Mouse (Mus musculus): Measurements from ENCODE around the gene Nxpe5. TPM values are rescaled to one million over a fixed set of nuclear protein-coding genes. Genes with fewer than 3 reads are reported as not detected.
A peak's percentile ranks its signal among the peaks of the same experiment; 100 is the strongest.

The Nxpe5 gene
- total and polyA plus RNA-seq, 3 experiments = 0.10 to 1.2 (median 0.98) TPM

GRCm38 (mm10) chr5:138256094-138256467 lies 30.4 kb downstream of the Nxpe5 start:
- H3K9ac ChIP-seq (ENCODE audit: low read depth, low read length) = peak overlapping the region; percentile 61
- no peak for TF ChIP-seq EP300 (IDR thresholded peaks at IDR 0.05; ENCODE audit: insufficient read depth, low read depth, low read length)
- no peak for TF ChIP-seq POLR2A (IDR thresholded peaks at IDR 0.05; ENCODE audit: insufficient read depth, low read depth, low read length)
- TF ChIP-seq CTCF (IDR thresholded peaks at IDR 0.05) = no peak
- no peaks in the 10 kb centered on the region for H3K79me2 ChIP-seq (replicated peaks; ENCODE audit: control insufficient read depth, insufficient read depth, low read length)
- no peaks in the 10 kb centered on the region for H3K36me3 ChIP-seq (ENCODE audit: control insufficient read depth, insufficient read depth, low read length)
- peak overlapping the region; percentile 82 for H3K27ac ChIP-seq
- H3K4me3 ChIP-seq = peak overlapping the region; percentile 65
- peaks cover 3% of the 10 kb centered on the region; the same call in 1 of the 2 replicates for H3K4me1 ChIP-seq (ENCODE audit: control insufficient read depth, insufficient read depth, low read length)
- WGBS = 16% methylated on average over 7 of the region's 7 CpGs
- DNase-seq = no peak
- no peaks in the 10 kb centered on the region for H3K27me3 ChIP-seq (ENCODE audit: control insufficient read depth, insufficient read depth, low read length)
- intact Hi-C loops (cut with DNase I) = loop anchor here (5.0 kb wide), 1 partner anchor 64 kb away; the partner anchor contains the start of gene Mblac1

DNA sequence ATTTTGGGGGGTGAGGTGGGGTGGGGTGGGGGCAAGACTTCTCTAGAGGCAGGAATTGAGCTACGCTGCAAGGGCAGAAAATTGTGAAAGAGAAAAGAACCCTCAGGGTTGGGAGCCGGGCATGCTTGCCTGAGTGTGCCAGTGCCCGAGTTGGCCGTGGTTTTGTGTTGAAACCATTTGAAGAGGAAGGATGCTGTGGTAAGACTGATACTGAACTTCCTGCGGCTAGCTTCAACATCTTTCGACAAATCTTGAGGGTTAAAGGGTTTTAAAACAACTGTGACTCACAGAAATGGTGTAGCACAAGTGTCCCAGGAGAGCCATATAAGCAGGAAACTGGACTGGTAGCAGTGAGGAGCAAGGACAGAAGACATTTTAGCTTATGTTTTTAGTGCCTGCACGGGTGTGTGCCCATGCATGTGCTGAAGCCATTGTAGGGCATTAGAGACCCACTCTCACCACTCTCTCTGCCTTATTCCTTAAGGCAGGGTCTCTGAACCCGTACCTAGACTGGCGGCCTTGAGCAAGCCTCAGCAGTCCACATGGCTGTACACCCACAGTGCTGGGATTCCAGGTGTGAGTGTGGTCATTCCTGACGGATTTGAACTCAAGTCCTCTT lies 31.4 kb downstream of the Nxpe5 start:
- no peaks in the 10 kb centered on the region for H3K36me3 ChIP-seq (ENCODE audit: control insufficient read depth, insufficient read depth, low read length)
- no peak overlapping the region for H3K9ac ChIP-seq (ENCODE audit: low read depth, low read length)
- peaks cover 3% of the 10 kb centered on the region; the same call in 1 of the 2 replicates for H3K4me1 ChIP-seq (ENCODE audit: control insufficient read depth, insufficient read depth, low read length)
- peak in 1 of 2 experiments; percentile 34 for DNase-seq
- no peak overlapping the region for H3K27ac ChIP-seq
- TF ChIP-seq EP300 (IDR thresholded peaks at IDR 0.05; ENCODE audit: insufficient read depth, low read depth, low read length) = no peak
- no peak for TF ChIP-seq POLR2A (IDR thresholded peaks at IDR 0.05; ENCODE audit: insufficient read depth, low read depth, low read length)
- TF ChIP-seq CTCF (IDR thresholded peaks at IDR 0.05) = no peak
- 83% methylated on average over 10 of the region's 10 CpGs for WGBS
- H3K4me3 ChIP-seq = no peak overlapping the region
- H3K79me2 ChIP-seq (replicated peaks; ENCODE audit: control insufficient read depth, insufficient read depth, low read length) = no peaks in the 10 kb centered on the region
- H3K27me3 ChIP-seq (ENCODE audit: control insufficient read depth, insufficient read depth, low read length) = no peaks in the 10 kb centered on the region
- intact Hi-C loops (cut with DNase I) = loop anchor here (5.0 kb wide), 1 partner anchor 65 kb away; the partner anchor contains the start of gene Mblac1

GRCm38 (mm10) chr5:138257585-138257978 lies 31.9 kb downstream of the Nxpe5 start:
- WGBS = 80% methylated on average over 4 of the region's 4 CpGs
- peaks cover 3% of the 10 kb centered on the region; the same call in 1 of the 2 replicates for H3K4me1 ChIP-seq (ENCODE audit: control insufficient read depth, insufficient read depth, low read length)
- no peak for DNase-seq
- no peak overlapping the region for H3K27ac ChIP-seq
- TF ChIP-seq EP300 (IDR thresholded peaks at IDR 0.05; ENCODE audit: insufficient read depth, low read depth, low read length) (no peak), POLR2A (IDR thresholded peaks at IDR 0.05; ENCODE audit: insufficient read depth, low read depth, low read length) (no peak), CTCF (IDR thresholded peaks at IDR 0.05) (no peak)
- H3K4me3 ChIP-seq = no peak overlapping the region
- H3K36me3 ChIP-seq (ENCODE audit: control insufficient read depth, insufficient read depth, low read length) = no peaks in the 10 kb centered on the region
- no peaks in the 10 kb centered on the region for H3K79me2 ChIP-seq (replicated peaks; ENCODE audit: control insufficient read depth, insufficient read depth, low read length)
- intact Hi-C loops (cut with DNase I) = loop anchor here (5.0 kb wide), 1 partner anchor 65 kb away; the partner anchor contains the start of gene Mblac1
- H3K9ac ChIP-seq (ENCODE audit: low read depth, low read length) = no peak overlapping the region
- H3K27me3 ChIP-seq (ENCODE audit: control insufficient read depth, insufficient read depth, low read length) = no peaks in the 10 kb centered on the region

- Histone ChIP-seq H3K4me1 (ENCODE audit: control insufficient read depth, insufficient read depth, low read length) (peaks cover 5% of the 10 kb centered on the region; the same call in 1 of the 2 replicates), H3K27me3 (ENCODE audit: control insufficient read depth, insufficient read depth, low read length) (no peaks in the 10 kb centered on the region), H3K79me2 (replicated peaks; ENCODE audit: control insufficient read depth, insufficient read depth, low read length) (no peaks in the 10 kb centered on the region), H3K27ac (no peak overlapping the region), H3K4me3 (no peak overlapping the region), H3K9ac (ENCODE audit: low read depth, low read length) (no peak overlapping the region), H3K36me3 (ENCODE audit: control insufficient read depth, insufficient read depth, low read length) (no peaks in the 10 kb centered on the region)
- intact Hi-C loops (cut with DNase I) = loop anchor here (5.0 kb wide), 1 partner anchor 66 kb away; the partner anchor contains the start of gene Mblac1
- TF ChIP-seq CTCF (IDR thresholded peaks at IDR 0.05) = no peak
- TF ChIP-seq POLR2A (IDR thresholded peaks at IDR 0.05; ENCODE audit: insufficient read depth, low read depth, low read length) = no peak
- TF ChIP-seq EP300 (IDR thresholded peaks at IDR 0.05; ENCODE audit: insufficient read depth, low read depth, low read length) = no peak
- WGBS = 88% methylated on average over 3 of the region's 3 CpGs
- DNase-seq = no peak
These were observed 32.4 kb downstream of the Nxpe5 start for GRCm38 (mm10) chr5:138258078-138258477.

GRCm38 (mm10) chr5:138258542-138258941 lies 32.8 kb downstream of the Nxpe5 start:
- no peaks in the 10 kb centered on the region for H3K27me3 ChIP-seq (ENCODE audit: control insufficient read depth, insufficient read depth, low read length)
- intact Hi-C loops (cut with DNase I) = loop anchor here (5.0 kb wide), 1 partner anchor 66 kb away; the partner anchor contains the start of gene Mblac1
- no peak overlapping the region for H3K4me3 ChIP-seq
- H3K4me1 ChIP-seq (ENCODE audit: control insufficient read depth, insufficient read depth, low read length) = peaks cover 6% of the 10 kb centered on the region; the same call in 1 of the 2 replicates
- no peak for DNase-seq
- WGBS = 54% methylated on average over 6 of the region's 6 CpGs
- H3K36me3 ChIP-seq (ENCODE audit: control insufficient read depth, insufficient read depth, low read length) = no peaks in the 10 kb centered on the region
- no peak overlapping the region for H3K27ac ChIP-seq
- H3K79me2 ChIP-seq (replicated peaks; ENCODE audit: control insufficient read depth, insufficient read depth, low read length) = no peaks in the 10 kb centered on the region
- TF ChIP-seq POLR2A (IDR thresholded peaks at IDR 0.05; ENCODE audit: insufficient read depth, low read depth, low read length) (no peak), CTCF (IDR thresholded peaks at IDR 0.05) (no peak), EP300 (IDR thresholded peaks at IDR 0.05; ENCODE audit: insufficient read depth, low read depth, low read length) (no peak)
- no peak overlapping the region for H3K9ac ChIP-seq (ENCODE audit: low read depth, low read length)

GRCm38 (mm10) chr5:138258993-138259392 lies 33.3 kb downstream of the Nxpe5 start:
- intact Hi-C loops (cut with DNase I) = loop anchor here (5.0 kb wide), 1 partner anchor 67 kb away; the partner anchor contains the start of gene Mblac1
- no peaks in the 10 kb centered on the region for H3K27me3 ChIP-seq (ENCODE audit: control insufficient read depth, insufficient read depth, low read length)
- H3K27ac ChIP-seq = no peak overlapping the region
- 45% methylated on average over 7 of the region's 7 CpGs for WGBS
- H3K9ac ChIP-seq (ENCODE audit: low read depth, low read length) = no peak overlapping the region
- no peaks in the 10 kb centered on the region for H3K36me3 ChIP-seq (ENCODE audit: control insufficient read depth, insufficient read depth, low read length)
- no peak overlapping the region for H3K4me3 ChIP-seq
- DNase-seq = peak in 1 of 2 experiments; percentile 12
- TF ChIP-seq EP300 (IDR thresholded peaks at IDR 0.05; ENCODE audit: insufficient read depth, low read depth, low read length) (no peak), POLR2A (IDR thresholded peaks at IDR 0.05; ENCODE audit: insufficient read depth, low read depth, low read length) (no peak)
- H3K4me1 ChIP-seq (ENCODE audit: control insufficient read depth, insufficient read depth, low read length) = peaks cover 6% of the 10 kb centered on the region; the same call in 1 of the 2 replicates
- no peaks in the 10 kb centered on the region for H3K79me2 ChIP-seq (replicated peaks; ENCODE audit: control insufficient read depth, insufficient read depth, low read length)
